Mouse (Mus musculus): ENCODE measurements at regions not wholly inside any gene's neighbourhood (a gene's known extent, or its start where the extent isn't known, plus 50 kb on each side); places are given as distances from the start of the nearest gene placed in this dataset.

GRCm38 (mm10) chr13:52150281-52150680 is 303.8 kb downstream of the Gadd45g start:
- TF ChIP-seq CTCF (IDR thresholded peaks at IDR 0.05 in 2 of 3, conservative IDR thresholded peaks at IDR 0.05 in 1 of 3; ENCODE audit: control insufficient read depth in 1 of 3, insufficient read depth in 1 of 3, low read depth in 2 of 3, low read length in 3 of 3, poor library complexity in 1 of 3, severe bottlenecking in 1 of 3) (no peak), EP300 (IDR thresholded peaks at IDR 0.05; ENCODE audit: low read depth in 1 of 2, low read length in 2 of 2) (no peak), TCF12 (IDR thresholded peaks at IDR 0.05; ENCODE audit: low read depth, low read length) (no peak)

All from MEL (cell line).